Mouse (Mus musculus) testis, postnatal 10 days (tissue): ENCODE measurements at regions not wholly inside any gene's neighbourhood (a gene's known extent, or its start where the extent isn't known, plus 50 kb on each side); places are given as distances from the start of the nearest gene placed in this dataset.
A peak's percentile ranks its signal among the peaks of the same experiment; 100 is the strongest.
"Not testable (repeated sequence)": the region's sequence is repeated elsewhere in the genome, so short reads cannot be mapped to it uniquely, and the experiment has no call there.

Source experiments
- DNase-seq: peaks from one replicate; pipeline ENCODE4 v3.0.0; 2021; ENCODE audit warnings: low spot score

DNA sequence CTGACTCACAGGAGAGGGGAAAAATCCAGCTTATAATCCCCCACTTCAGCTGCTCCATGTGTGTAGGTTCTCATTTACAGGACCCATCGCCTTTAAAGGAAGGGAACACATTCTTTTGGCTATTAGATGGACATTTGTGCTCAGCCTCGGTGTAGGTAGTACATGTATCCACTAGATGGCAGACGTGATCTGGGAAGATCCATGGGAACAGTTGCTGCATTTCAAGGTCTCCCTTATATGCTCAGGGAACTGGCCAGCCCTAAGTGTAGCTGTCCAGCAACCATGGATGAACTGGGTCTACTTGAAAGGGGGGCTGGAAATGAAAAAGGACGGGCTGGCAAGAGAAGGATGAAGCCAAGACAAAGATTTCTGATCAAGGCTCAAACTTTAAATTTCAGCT is 124.0 kb downstream of the Akain1 start:
- DNase-seq, result peak; percentile 51

DNA sequence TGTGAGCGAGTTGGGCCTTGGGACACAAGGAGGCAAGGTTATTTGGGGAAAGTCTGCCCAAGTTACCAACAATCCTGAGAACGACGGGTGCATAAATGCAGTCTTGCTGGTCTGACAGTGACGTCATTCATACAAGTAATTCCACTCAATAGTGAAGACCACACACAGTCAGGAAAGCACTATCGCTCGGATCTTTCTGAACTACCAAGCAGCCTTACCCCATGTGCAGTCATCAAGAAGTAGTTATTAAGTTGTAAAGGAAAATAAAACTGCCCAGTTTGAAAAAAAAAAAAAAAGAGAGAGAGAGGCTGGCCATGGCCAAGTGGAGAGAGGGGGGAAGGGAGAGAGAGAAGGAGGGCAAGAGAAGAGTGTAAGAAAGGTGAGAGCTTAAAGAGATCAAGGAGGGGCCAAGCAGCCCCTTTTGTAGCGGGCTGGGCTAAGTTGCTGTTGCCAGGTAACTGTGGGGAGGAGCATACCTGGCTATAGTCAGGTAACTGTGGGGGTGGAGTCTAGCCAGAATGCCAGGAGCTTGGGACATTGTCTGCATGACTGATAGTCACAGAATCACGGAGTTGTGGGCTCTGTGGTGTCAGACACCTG is 132.0 kb downstream of the Akain1 start:
- not testable (repeated sequence) for DNase-seq

DNA sequence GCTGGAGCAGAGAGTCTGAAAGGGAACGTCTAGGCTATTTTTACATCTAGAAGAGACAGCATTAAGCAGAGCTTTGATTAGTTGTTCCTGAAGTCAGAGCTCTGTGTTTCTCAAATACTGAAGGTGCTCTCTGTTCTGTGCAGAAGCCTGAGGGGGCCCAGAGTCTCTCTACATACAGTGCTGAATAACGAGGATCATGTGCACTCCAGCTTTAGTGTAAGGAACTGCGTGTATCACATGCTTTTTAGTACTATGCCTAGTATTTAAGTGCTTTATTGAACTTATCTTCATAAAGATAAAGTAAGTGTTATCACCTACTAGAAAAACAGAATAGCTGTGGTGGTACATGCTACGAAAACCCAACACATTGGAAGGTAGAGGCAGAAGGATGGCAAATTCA is 151.4 kb downstream of the Akain1 start:
- DNase-seq, result no peak

DNA sequence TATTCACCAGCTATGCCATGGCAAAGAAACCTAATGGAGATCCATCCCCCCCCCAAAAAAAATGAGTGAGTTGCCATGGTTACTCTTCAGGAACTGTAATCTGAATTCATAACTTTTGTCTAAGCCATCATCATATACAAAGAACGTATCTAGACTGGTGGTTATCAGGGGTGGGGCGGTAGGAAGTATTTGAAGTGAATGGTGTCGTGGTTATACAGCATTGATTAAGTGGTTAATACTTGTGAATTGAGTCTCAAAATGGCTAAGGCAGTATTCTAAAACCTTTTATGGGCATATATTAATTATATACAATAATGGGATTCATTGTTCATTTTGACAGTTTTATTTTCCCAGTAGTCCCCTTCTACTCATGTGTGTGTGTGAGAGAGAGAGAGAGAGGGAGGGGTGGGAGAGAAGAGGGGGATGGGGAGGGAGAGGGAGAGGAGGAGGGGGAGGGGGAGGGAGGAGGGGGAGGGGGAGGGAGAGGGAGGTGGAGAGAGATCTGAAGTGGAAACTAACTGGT is 158.7 kb downstream of the Akain1 start:
- no peak for DNase-seq

GRCm38 (mm10) chr17:69598461-69598860 is 159.3 kb downstream of the Akain1 start:
- no peak for DNase-seq

GRCm38 (mm10) chr17:69603596-69603995 is 164.5 kb downstream of the Akain1 start:
- no peak for DNase-seq

DNA sequence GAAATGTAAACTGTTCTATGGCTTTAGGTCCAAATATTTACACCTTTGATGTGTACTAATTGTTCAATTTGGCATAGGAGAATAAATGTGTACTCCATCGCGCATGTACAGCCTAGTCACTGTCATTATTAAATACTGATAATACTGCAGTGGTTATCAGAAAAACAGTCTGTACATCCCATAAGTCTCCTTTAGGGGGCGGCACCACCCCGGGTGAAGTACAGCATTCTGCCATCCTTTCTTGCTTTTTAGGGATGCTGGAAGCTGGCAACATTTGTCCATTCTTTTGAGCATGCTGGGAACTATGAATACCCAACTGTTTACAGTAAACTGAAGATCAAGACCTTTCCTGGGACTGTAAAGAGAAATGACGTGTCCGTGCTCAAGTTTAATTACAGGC is 165.6 kb downstream of the Akain1 start:
- no peak for DNase-seq

- DNase-seq, result no peak
These were observed 166.3 kb downstream of the Akain1 start for GRCm38 (mm10) chr17:69605458-69605857.

GRCm38 (mm10) chr17:69631411-69631810 is 192.3 kb downstream of the Akain1 start:
- DNase-seq, result no peak

- not testable (repeated sequence) for DNase-seq
These were observed 211.4 kb downstream of the Akain1 start for GRCm38 (mm10) chr17:69650496-69650895.

DNA sequence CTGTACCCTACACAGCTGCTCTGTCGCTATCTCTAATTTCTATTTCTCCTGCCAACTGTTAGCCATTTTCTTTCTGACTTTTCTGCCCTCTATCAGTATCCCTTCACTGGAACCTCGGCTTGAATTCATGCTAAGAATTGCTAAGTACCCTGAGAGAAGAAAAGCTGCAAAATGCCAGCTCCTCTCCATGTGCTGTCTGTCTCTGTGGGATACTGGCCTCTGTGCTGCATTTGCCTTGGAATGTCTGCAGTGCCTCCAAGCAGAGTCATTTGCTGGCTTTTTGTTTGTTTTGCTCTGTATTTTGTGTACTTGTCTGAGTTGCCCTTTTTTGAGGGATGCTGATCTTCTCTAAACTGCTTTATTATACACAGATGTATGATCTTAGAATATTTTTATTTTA is 215.5 kb downstream of the Akain1 start:
- DNase-seq, result no peak

DNA sequence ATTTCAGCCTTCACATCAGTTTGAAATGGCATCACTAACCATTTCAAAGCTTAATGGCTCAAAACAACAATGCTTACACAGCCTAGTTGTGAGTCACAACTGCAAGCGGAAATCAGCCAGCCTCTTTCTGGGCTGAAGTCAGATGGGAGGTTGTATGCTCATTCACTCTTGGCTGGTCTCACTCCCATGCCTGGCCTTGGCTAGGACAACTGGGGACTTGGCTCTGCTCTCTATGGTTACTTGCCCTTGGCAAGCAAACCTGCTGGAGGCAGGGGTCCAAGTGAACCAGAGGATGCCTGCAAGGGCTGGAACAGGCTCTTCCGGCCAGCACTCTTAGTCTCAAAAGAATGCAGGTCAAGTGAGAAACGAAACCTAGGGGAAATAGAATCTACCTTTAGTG is 233.4 kb downstream of the Akain1 start:
- peak; percentile 49 for DNase-seq

GRCm38 (mm10) chr17:69683091-69683490 is 244.0 kb downstream of the Akain1 start:
- no peak for DNase-seq

- no peak for DNase-seq
These were observed 246.6 kb downstream of the Akain1 start for GRCm38 (mm10) chr17:69685625-69686257.

- DNase-seq, result no peak
These were observed 247.3 kb downstream of the Akain1 start for GRCm38 (mm10) chr17:69686383-69686782.

- DNase-seq, result no peak
These were observed 256.2 kb downstream of the Akain1 start for GRCm38 (mm10) chr17:69695341-69695740.

DNA sequence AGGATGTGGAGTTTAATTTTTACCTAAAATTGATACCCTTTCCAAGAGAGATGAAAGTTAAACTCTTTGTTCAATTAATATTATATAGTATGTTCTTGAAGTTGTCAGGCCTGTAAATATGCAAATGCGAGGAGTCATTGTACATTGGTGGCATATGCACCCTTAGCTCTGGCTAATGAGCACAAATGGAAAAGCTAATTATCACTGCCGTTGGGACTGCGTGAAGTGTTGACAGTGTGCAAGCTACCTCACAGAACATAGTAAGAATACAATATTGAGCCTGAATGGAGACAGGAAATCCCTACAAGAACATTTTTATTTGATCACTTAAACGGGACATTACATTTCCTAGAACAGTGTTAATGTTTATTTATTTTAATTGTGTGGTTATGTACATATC is 241.5 kb upstream of the Dlgap1 start:
- DNase-seq, result no peak

DNA sequence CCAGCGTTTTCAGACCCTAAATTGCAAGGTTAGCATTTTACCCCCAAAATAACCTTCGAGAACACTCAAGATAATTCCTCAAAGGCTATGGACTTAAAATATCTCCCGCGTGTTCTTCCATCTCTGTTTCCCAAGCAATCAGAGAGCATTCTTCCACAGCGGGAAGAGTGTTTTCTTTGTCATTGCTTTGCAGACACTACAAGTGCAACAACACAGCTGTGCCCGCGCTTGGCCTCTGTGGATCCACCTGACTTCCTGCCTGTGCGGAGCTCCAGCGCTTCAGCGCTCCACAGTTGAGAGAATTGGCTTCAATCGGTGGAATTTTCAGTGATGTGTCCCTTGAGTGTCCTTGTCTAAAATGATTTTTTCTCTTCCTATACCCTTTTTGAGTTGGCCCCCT is 235.9 kb upstream of the Dlgap1 start:
- DNase-seq, result no peak

- DNase-seq, result no peak
These were observed 232.3 kb upstream of the Dlgap1 start for GRCm38 (mm10) chr17:69736379-69737096.

DNA sequence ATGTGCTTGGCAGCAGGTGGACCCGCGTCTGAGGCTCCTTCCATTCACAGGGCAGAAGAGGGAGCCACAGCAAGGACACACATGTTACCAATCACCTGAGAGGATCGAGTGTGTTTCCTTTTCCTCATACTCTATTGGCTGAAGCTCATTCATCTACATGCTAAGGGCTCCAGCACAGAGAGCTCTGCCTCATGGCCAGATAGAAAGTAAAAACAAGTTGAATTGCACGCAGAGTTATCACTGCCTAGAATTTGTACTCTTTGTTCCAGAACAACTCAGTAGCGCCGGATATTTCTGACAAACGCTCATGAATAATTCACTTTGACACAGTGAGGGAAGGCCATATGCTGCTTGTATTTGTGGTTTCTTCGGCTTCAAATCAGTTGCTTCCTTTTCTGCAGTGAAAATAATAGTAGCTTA is 199.9 kb upstream of the Dlgap1 start:
- DNase-seq, result no peak

DNA sequence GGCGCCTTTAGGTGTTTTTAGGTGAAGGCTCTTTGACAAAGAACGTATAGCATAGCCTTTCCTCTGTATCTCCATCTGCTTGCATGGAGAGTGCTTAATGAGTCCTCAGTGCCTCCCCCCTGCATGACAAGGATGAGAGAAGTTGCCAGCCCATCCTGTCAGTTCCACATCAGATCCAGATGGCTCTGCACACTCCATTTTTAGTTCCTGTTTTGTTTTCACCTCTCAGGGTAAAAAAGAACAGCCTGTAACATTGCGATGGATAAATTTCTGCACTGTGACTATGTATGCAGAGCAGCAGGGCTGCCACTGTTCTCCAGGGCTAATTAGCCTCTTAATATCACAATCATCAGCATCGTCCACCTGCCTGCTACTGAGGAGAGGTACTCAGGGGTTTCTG is 198.8 kb upstream of the Dlgap1 start:
- no peak for DNase-seq

DNA sequence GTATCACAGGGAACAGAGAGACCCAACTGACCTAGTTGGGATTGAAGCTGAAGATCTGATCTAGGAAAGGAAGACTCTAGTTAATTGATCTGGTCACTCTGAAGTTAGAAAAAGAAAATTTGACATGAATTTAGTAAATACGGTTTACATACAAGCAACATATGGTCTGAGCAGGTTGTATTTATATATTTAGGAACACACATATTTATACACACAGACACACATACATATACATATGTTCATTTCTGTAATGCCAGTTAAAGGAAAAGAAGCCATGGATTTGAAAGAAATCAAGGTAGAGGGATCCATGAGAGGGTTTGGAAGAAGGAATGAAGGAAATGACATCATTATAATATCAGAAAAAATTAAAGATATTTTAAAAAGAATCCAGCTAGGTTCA is 187.7 kb upstream of the Dlgap1 start:
- no peak for DNase-seq

GRCm38 (mm10) chr17:69786985-69787384 is 181.9 kb upstream of the Dlgap1 start:
- DNase-seq, result no peak
